Comparison of ENCODE assay signal across 9 mouse cellular contexts in the genomic region with DNA sequence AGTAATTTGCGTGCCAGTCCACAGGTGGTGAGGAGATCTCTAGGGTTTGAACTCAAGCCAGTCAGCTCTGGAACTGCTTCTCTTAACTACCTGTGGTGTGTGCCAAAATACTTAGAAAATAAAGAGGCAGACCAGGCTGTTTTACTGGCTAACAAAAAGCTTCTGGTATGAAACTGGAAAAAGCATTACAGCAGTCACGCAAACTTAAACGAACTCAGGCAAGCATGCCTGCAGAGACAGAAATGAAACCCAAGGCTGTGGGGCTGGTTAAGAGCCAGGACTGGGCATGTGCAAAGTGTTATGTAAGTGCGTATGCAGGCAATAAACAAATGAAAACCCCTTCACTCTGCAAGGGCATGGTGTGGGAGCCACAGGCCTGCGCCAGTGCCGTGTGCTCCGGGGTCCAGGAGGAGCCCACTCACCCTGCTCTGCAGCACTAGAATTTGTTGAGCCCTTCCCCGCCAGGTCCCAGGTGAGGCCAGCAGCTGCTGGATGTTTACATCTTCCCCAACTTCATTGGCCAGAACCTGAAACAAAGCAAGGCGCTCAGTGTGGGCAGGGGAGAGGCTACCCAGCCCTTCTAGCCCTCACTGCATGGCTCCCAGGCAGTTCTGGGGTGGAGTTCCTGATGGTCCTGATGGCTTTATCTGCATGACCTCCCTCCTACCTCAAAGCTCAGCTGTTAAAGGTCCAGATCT. TPM values are rescaled to one million over a fixed set of nuclear protein-coding genes. Genes with fewer than 3 reads are reported as not detected.
DNase-seq lines count a peak whose midpoint lies in the region; ATAC-seq and TF ChIP-seq lines count a peak whose summit lies in the region.
"Had no signal": no experiment of that assay in that cellular context is flagged by ENCODE, and none has a peak within 500 bp of the region (broad histone marks: within the 10 kb centered on the region; RNA-seq: fewer than 3 reads in every experiment).

No protein-coding gene starts in this region.

- peak overlapping the region; percentile 40 for H3K27ac ChIP-seq in hindbrain, embryonic 13.5 days
- H3K27ac ChIP-seq in hindbrain, embryonic 12.5 days: no peak overlapping the region
- peak overlapping the region; percentile 88 for H3K27ac ChIP-seq in limb, embryonic 14.5 days (replicated peaks; ENCODE audit: low read depth, low read length)

- H3K9me3 ChIP-seq in hindbrain, embryonic 13.5 days: no peaks in the 10 kb centered on the region
- no peaks in the 10 kb centered on the region for H3K9me3 ChIP-seq in hindbrain, embryonic 12.5 days (replicated peaks)
- H3K9me3 ChIP-seq in limb, embryonic 14.5 days (ENCODE audit: control insufficient read depth, low read length): no peaks in the 10 kb centered on the region
- H3K9me3 ChIP-seq: G1E had no signal

- H3K36me3 ChIP-seq in hindbrain, embryonic 13.5 days: no peaks in the 10 kb centered on the region
- no peaks in the 10 kb centered on the region for H3K36me3 ChIP-seq in hindbrain, embryonic 12.5 days
- H3K36me3 ChIP-seq in limb, embryonic 14.5 days (ENCODE audit: control insufficient read depth, insufficient read depth, low read length): no peaks in the 10 kb centered on the region
- H3K36me3 ChIP-seq: G1E had no signal

- H3K4me1 ChIP-seq in hindbrain, embryonic 13.5 days (replicated peaks): peaks cover 29% of the 10 kb centered on the region
- peaks cover 17% of the 10 kb centered on the region for H3K4me1 ChIP-seq in hindbrain, embryonic 12.5 days
- H3K4me1 ChIP-seq in limb, embryonic 14.5 days (ENCODE audit: control insufficient read depth, insufficient read depth, low read length): peaks cover 11% of the 10 kb centered on the region

- H3K9ac ChIP-seq in hindbrain, embryonic 13.5 days: no peak overlapping the region
- H3K9ac ChIP-seq in hindbrain, embryonic 12.5 days: no peak overlapping the region
- peak overlapping the region; percentile 32 for H3K9ac ChIP-seq in limb, embryonic 14.5 days (ENCODE audit: low read depth, low read length, severe bottlenecking)

- TF ChIP-seq POLR2A in limb, embryonic 14.5 days (IDR thresholded peaks at IDR 0.05; ENCODE audit: borderline replicate concordance, extremely low read depth, insufficient read depth, insufficient read length): no peak

- DNase-seq in A20 (ENCODE audit: low read depth, low spot score): peak; percentile 60
- DNase-seq in brain, adult 2 months (ENCODE audit: low read depth, low spot score): peak; percentile 78
- DNase-seq in limb, embryonic 14.5 days (ENCODE audit: low spot score): peak; percentile 82
- no peak for DNase-seq in thymus, postnatal 4 days
- DNase-seq in right cerebral cortex, adult 18-20 months: no peak

- H3K4me2 ChIP-seq in hindbrain, embryonic 13.5 days: no peak overlapping the region
- no peak overlapping the region for H3K4me2 ChIP-seq in hindbrain, embryonic 12.5 days (replicated peaks)
- H3K4me2 ChIP-seq in limb, embryonic 14.5 days (replicated peaks; ENCODE audit: low read depth, low read length, severe bottlenecking): peak overlapping the region; percentile 25

- ATAC-seq in hindbrain, embryonic 13.5 days (ENCODE audit: low FRiP score): no peak
- ATAC-seq in hindbrain, embryonic 12.5 days (ENCODE audit: low FRiP score): no peak
- peak; percentile 81 for ATAC-seq in limb, embryonic 14.5 days (ENCODE audit: low FRiP score, low read depth)
- ATAC-seq in megakaryocyte-erythroid progenitor cell, adult 5-6 weeks (replicated peaks; ENCODE audit: low FRiP score, low TSS enrichment, poor library complexity, severe bottlenecking): no peak

- no peak overlapping the region for H3K4me3 ChIP-seq in hindbrain, embryonic 13.5 days
- no peak overlapping the region for H3K4me3 ChIP-seq in hindbrain, embryonic 12.5 days
- H3K4me3 ChIP-seq in limb, embryonic 14.5 days (replicated peaks; ENCODE audit: low read length): no peak overlapping the region

- WGBS in hindbrain, embryonic 13.5 days: 82% methylated on average over 9 of the region's 9 CpGs
- 80% methylated on average over 9 of the region's 9 CpGs for WGBS in hindbrain, embryonic 12.5 days
- 21% methylated on average over 9 of the region's 9 CpGs for WGBS in limb, embryonic 14.5 days

- H3K27me3 ChIP-seq in hindbrain, embryonic 13.5 days: no peaks in the 10 kb centered on the region
- H3K27me3 ChIP-seq in hindbrain, embryonic 12.5 days: no peaks in the 10 kb centered on the region
- no peaks in the 10 kb centered on the region for H3K27me3 ChIP-seq in limb, embryonic 14.5 days (ENCODE audit: control insufficient read depth, insufficient read depth, low read length)

RNA-seq across cellular contexts. Expression of a gene that starts 20.0 kb away (rescaled TPM):
- polyA plus RNA-seq in hindbrain, embryonic 13.5 days (2015; fragmentation: Nextera tagmentation; extraction: Ambion mirVana): 3.2 and 3.7 TPM in 2 replicates
- polyA plus RNA-seq in hindbrain, embryonic 12.5 days (2016; fragmentation: Nextera tagmentation; extraction: Ambion mirVana): 2.9 and 4.4 TPM in 2 replicates
- 0.58 and 0.79 TPM in 2 replicates for polyA plus RNA-seq in limb, embryonic 14.5 days (2012; rRNA removed)
- 0.47 and 0.59 TPM in 2 replicates for polyA plus RNA-seq in limb, embryonic 14.5 days (2014; fragmentation: Nextera tagmentation; extraction: Ambion mirVana)
- total RNA-seq in megakaryocyte-erythroid progenitor cell, adult 5-6 weeks (2014; fragmentation: Nextera tagmentation): not detected in 2 replicates
- not detected in 2 replicates for total RNA-seq in megakaryocyte-erythroid progenitor cell, adult 5-6 weeks (2017)

RNA-seq across cellular contexts. Expression of a gene that starts 26.9 kb away (rescaled TPM):
- not detected in 2 replicates for polyA plus RNA-seq in hindbrain, embryonic 13.5 days (2015; fragmentation: Nextera tagmentation; extraction: Ambion mirVana)
- polyA plus RNA-seq in hindbrain, embryonic 12.5 days (2016; fragmentation: Nextera tagmentation; extraction: Ambion mirVana): 0.13 and 0.15 TPM in 2 replicates
- 1.9 and 2.0 TPM in 2 replicates for polyA plus RNA-seq in limb, embryonic 14.5 days (2012; rRNA removed)
- 1.1 and 1.7 TPM in 2 replicates for polyA plus RNA-seq in limb, embryonic 14.5 days (2014; fragmentation: Nextera tagmentation; extraction: Ambion mirVana)
- total RNA-seq in megakaryocyte-erythroid progenitor cell, adult 5-6 weeks (2014; fragmentation: Nextera tagmentation): not detected in 2 replicates
- not detected in 2 replicates for total RNA-seq in megakaryocyte-erythroid progenitor cell, adult 5-6 weeks (2017)
- total RNA-seq: G1E had no signal
- polyA plus RNA-seq: G1E had no signal

RNA-seq across cellular contexts. Expression of a gene that starts 38.9 kb away (rescaled TPM):
- polyA plus RNA-seq in hindbrain, embryonic 13.5 days (2015; fragmentation: Nextera tagmentation; extraction: Ambion mirVana): 144 and 145 TPM in 2 replicates
- polyA plus RNA-seq in hindbrain, embryonic 12.5 days (2016; fragmentation: Nextera tagmentation; extraction: Ambion mirVana): 139 and 144 TPM in 2 replicates
- 50.6 and 71.0 TPM in 2 replicates for polyA plus RNA-seq in limb, embryonic 14.5 days (2012; rRNA removed)
- polyA plus RNA-seq in limb, embryonic 14.5 days (2014; fragmentation: Nextera tagmentation; extraction: Ambion mirVana): 213 and 235 TPM in 2 replicates
- 119 and 156 TPM in 2 replicates for total RNA-seq in megakaryocyte-erythroid progenitor cell, adult 5-6 weeks (2014; fragmentation: Nextera tagmentation)
- total RNA-seq in megakaryocyte-erythroid progenitor cell, adult 5-6 weeks (2017): 28.6 and 33.5 TPM in 2 replicates

RNA-seq across cellular contexts. Expression of a gene that starts 41.8 kb away (rescaled TPM):
- 1.2 and 1.3 TPM in 2 replicates for polyA plus RNA-seq in hindbrain, embryonic 13.5 days (2015; fragmentation: Nextera tagmentation; extraction: Ambion mirVana)
- polyA plus RNA-seq in hindbrain, embryonic 12.5 days (2016; fragmentation: Nextera tagmentation; extraction: Ambion mirVana): 0.48 and 2.7 TPM in 2 replicates
- polyA plus RNA-seq in limb, embryonic 14.5 days (2012; rRNA removed): 12.4 and 14.1 TPM in 2 replicates
- polyA plus RNA-seq in limb, embryonic 14.5 days (2014; fragmentation: Nextera tagmentation; extraction: Ambion mirVana): 16.0 and 20.8 TPM in 2 replicates
- not detected in 2 replicates for total RNA-seq in megakaryocyte-erythroid progenitor cell, adult 5-6 weeks (2014; fragmentation: Nextera tagmentation)
- total RNA-seq in megakaryocyte-erythroid progenitor cell, adult 5-6 weeks (2017): not detected in 2 replicates
- total RNA-seq: G1E had no signal
- polyA plus RNA-seq: G1E had no signal

Comparison
In these comparisons a context has a peak if more than half of its experiments do, and no peak if none do; other contexts are left out.
1. DNase-seq: peak in A20 (single experiment), brain, adult 2 months (single experiment) and limb, embryonic 14.5 days (single experiment); none in thymus, postnatal 4 days (single experiment) and right cerebral cortex, adult 18-20 months (single experiment).